Mouse (Mus musculus) liver, embryonic 14.5 days (tissue): ENCODE data around the gene Pea15a. TPM values are rescaled to one million over a fixed set of nuclear protein-coding genes. Genes with fewer than 3 reads are reported as not detected.

ENCODE experiments used
- ATAC-seq: fragments of 200-750 bp; cut with Nextera tagmentation; 2 replicates; pipeline ENCODE4 v1.8.0; 2017; ENCODE audit warnings: moderate number of reproducible peaks, mild to moderate bottlenecking, moderate library complexity; ENCODE audit not compliant: insufficient read depth
- DNase-seq, 3 experiments: peaks; one replicate each; pipeline ENCODE4 v3.0.0-alpha.2; 2012 to 2013; ENCODE audit warnings: low read depth in 3 of 3, low spot score in 3 of 3
- H3K27ac ChIP-seq: fragments of 300-500 bp; sonication (generic); 2 replicates; pipeline ENCODE4 v1.5.1; 2014; ENCODE audit warnings: moderate library complexity, mild to moderate bottlenecking, control low read depth, inconsistent platforms
- H3K27me3 ChIP-seq: fragments of 300-500 bp; sonication (generic); 2 replicates; pipeline ENCODE4 v1.6.1; 2014; ENCODE audit warnings: mild to moderate bottlenecking, low read length, moderate library complexity; ENCODE audit not compliant: control insufficient read depth, insufficient read depth
- H3K36me3 ChIP-seq: fragments of 300-500 bp; sonication (generic); replicated peaks from 2 replicates; pipeline ENCODE4 v1.6.1; 2014; ENCODE audit warnings: low read depth; ENCODE audit not compliant: control insufficient read depth, insufficient read depth
- H3K4me1 ChIP-seq, 2 experiments: fragments of 200-500 bp in 1 of 2; fragments of 300-500 bp in 1 of 2; sonication (generic) in 1 of 2; replicated peaks; 2 replicates each; pipeline ENCODE4 v1.6.1; 2012 to 2014; ENCODE audit warnings: antibody characterized with exemption in 1 of 2, inconsistent platforms in 1 of 2, low read length in 1 of 2; ENCODE audit not compliant: control insufficient read depth in 2 of 2, insufficient read depth in 2 of 2
- H3K4me2 ChIP-seq: fragments of 300-500 bp; sonication (generic); 2 replicates; pipeline ENCODE4 v1.6.1; 2014; ENCODE audit warnings: low read depth, mild to moderate bottlenecking, control low read depth, moderate library complexity
- H3K4me3 ChIP-seq, 2 experiments: fragments of 200-500 bp in 1 of 2; fragments of 300-500 bp in 1 of 2; sonication (generic) in 1 of 2; 2 replicates each; pipeline ENCODE4 v1.5.1; 2012 to 2014; ENCODE audit warnings: low read depth in 2 of 2, low read length in 2 of 2, mild to moderate bottlenecking in 2 of 2, control low read depth in 1 of 2, inconsistent platforms in 1 of 2, moderate library complexity in 1 of 2; ENCODE audit not compliant: insufficient read depth in 1 of 2
- H3K9ac ChIP-seq: fragments of 300-500 bp; sonication (generic); replicated peaks from 2 replicates; pipeline ENCODE4 v1.6.1; 2014; ENCODE audit warnings: mild to moderate bottlenecking, control low read depth, moderate library complexity
- H3K9me3 ChIP-seq: fragments of 300-500 bp; sonication (generic); 2 replicates; pipeline ENCODE4 v1.6.1; 2016; ENCODE audit warnings: low read length, mixed read lengths; ENCODE audit not compliant: control insufficient read depth
- CTCF ChIP-seq: IDR thresholded peaks from 2 replicates; pipeline ENCODE4 v1.5.1; 2016; ENCODE audit warnings: antibody characterized with exemption, low read depth, control low read depth
- EP300 ChIP-seq: IDR thresholded peaks from 2 replicates; pipeline ENCODE4 v1.6.1; 2016; ENCODE audit warnings: antibody characterized with exemption, low read depth
- WGBS: fragments of 180-500 bp; shearing (Covaris S2); extraction: QIAGEN DNeasy Blood & Tissue Kit; methylation state at CpG from one replicate; pipeline ENCODE4 v1.1.7; 2014; ENCODE audit not compliant: insufficient replicate concordance; 5-methylcytosine and 5-hydroxymethylcytosine counted together
- polyA plus RNA-seq, 2 experiments: library from polyadenylated mRNA; depleted of rRNA in 1 of 2; stranded (reverse) in 1 of 2; unstranded in 1 of 2; fragments of >200 nt; fragmentation: Nextera tagmentation in 1 of 2; extraction: Ambion mirVana in 1 of 2; gene quantifications; 2 replicates each; pipeline versions ENCODE4 v1.2.1 to v1.2.3; 2012 to 2014

The Pea15a gene
- polyA plus RNA-seq, 2 experiments, result 11.1 to 14.4 TPM

DNA sequence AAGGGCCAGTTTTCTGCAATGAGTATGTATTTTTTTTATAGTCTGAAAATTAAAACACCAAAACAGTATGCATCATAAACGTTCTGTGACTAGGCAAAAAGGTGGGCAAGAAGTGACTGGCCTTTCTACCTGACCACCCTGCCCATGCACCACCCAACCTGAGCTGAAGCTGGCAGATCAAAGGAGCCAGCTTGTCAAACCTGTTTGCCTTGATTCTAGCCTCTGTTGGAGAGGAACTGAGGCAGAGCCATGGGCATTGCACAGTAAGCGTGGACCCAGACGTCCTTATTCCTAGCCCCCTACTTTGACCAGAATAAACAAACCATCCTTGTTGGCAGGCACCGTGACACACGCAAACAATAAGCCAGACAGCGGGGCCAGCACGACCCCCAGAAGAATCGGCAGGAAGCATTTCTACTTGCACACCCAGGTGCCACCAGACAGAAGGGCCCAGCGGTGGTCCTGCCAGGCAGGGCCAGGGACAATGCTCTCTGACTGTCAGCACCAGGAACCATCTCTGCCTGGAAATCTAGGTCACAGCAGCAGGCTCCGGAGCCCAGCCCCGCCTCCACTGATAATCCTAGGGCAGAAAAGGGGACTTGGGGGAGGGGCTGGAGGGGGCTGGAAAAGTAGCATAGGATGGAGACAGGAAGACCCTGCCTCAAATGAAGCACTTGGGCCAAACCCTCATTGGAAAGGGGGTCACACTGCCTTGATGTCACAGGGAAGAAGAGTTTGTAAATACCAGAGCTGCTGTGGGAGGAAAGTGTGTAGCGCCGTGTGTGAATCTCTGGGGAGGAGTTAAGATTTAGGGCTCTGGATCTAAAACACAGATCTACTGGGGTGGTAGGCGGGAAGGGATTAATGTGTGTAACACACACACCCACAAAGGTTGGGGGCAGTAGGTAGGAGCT, 4.4 kb downstream of the Pea15a start:
- TF ChIP-seq CTCF, result no peak
- no peak for TF ChIP-seq EP300
- H3K27me3 ChIP-seq, result no peaks in the 10 kb centered on the region
- no peak overlapping the region for H3K27ac ChIP-seq
- no peak for DNase-seq
- H3K36me3 ChIP-seq, result peaks cover 19% of the 10 kb centered on the region
- H3K4me2 ChIP-seq, result no peak overlapping the region
- 67% methylated on average over 14 of the region's 14 CpGs for WGBS
- no peak for ATAC-seq
- no peak overlapping the region for H3K9ac ChIP-seq
- peaks cover 2 to 14% of the 10 kb centered on the region in 2 experiments; a peak in 2 of 4 replicates for H3K4me1 ChIP-seq
- H3K9me3 ChIP-seq, result no peaks in the 10 kb centered on the region
- H3K4me3 ChIP-seq, result no peak overlapping the region

DNA sequence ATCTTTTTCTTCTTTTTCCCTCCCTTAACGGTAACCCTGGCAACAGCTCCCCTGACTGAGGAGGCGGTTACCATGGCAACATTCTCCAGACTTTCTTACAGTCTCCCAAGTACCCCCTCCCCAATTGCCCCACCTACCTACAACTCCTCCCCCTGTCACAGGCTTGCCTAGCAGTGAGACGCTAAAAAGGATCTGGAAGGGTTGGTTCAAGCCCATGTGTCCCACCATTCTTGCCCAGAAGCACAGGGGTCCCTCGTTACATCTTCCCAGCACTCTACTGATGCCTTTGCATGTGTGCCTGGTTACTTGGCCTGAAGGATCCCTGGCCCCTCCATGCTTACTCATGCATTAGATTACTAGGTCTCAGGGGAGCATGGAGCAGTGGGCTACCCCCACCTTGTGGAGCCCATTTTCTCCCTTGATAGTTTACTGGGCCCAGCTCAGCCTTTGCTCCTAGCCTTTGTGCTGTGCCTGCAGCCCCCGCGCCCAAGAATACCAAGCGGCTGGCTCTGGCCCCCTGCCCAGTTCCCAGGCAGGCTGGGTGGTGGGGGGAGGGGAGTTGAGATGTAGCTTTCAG, 5.6 kb downstream of the Pea15a start:
- WGBS, result 76% methylated on average over 7 of the region's 7 CpGs
- no peak for TF ChIP-seq EP300
- TF ChIP-seq CTCF, result no peak
- H3K4me2 ChIP-seq, result no peak overlapping the region
- no peaks in the 10 kb centered on the region for H3K27me3 ChIP-seq
- no peaks in the 10 kb centered on the region for H3K9me3 ChIP-seq
- no peak overlapping the region for H3K9ac ChIP-seq
- ATAC-seq (no peak), DNase-seq (no peak)
- H3K36me3 ChIP-seq, result peaks cover 31% of the 10 kb centered on the region
- H3K4me1 ChIP-seq, result peaks cover 2 to 9% of the 10 kb centered on the region in 2 experiments; a peak in 2 of 4 replicates
- no peak overlapping the region for H3K27ac ChIP-seq
- H3K4me3 ChIP-seq, result no peak overlapping the region

DNA sequence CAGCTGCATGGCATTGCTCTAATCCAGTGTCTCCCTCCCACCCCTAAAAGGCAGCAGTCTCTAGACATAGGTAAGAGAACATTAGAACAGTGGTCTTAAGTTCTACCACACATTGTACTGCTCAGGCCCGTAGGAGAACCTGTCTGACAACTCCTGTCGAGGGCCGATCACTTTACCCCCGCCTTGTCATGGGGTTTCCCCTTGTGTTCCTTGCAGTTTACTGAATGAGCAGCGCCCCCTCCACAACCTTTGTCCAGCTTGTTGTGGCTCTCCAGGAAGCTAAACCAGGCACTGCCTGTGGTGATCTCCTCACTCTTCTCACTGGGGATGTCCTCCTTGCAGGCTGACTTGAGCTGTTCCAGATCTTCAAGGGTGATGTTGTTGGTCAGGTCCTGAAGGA, 6.4 kb downstream of the Pea15a start:
- 87% methylated on average over 5 of the region's 5 CpGs for WGBS
- ATAC-seq (no peak), DNase-seq (no peak)
- no peak overlapping the region for H3K4me2 ChIP-seq
- H3K27me3 ChIP-seq, result no peaks in the 10 kb centered on the region
- peaks cover 0 to 4% of the 10 kb centered on the region in 2 experiments; a peak in 2 of 4 replicates for H3K4me1 ChIP-seq
- peaks cover 38% of the 10 kb centered on the region for H3K36me3 ChIP-seq
- no peak overlapping the region for H3K9ac ChIP-seq
- no peaks in the 10 kb centered on the region for H3K9me3 ChIP-seq
- TF ChIP-seq CTCF (no peak), EP300 (no peak)
- no peak overlapping the region for H3K27ac ChIP-seq
- H3K4me3 ChIP-seq, result no peak overlapping the region

GRCm38 (mm10) chr1:172198996-172199395, 7.6 kb downstream of the Pea15a start:
- TF ChIP-seq EP300 (no peak), CTCF (no peak)
- H3K4me1 ChIP-seq, result peaks cover 0 to 4% of the 10 kb centered on the region in 2 experiments; a peak in 2 of 4 replicates
- H3K9me3 ChIP-seq, result no peaks in the 10 kb centered on the region
- H3K4me3 ChIP-seq, result no peak overlapping the region
- no peak for DNase-seq
- no peak for ATAC-seq
- H3K27ac ChIP-seq, result no peak overlapping the region
- H3K4me2 ChIP-seq, result no peak overlapping the region
- no peaks in the 10 kb centered on the region for H3K27me3 ChIP-seq
- WGBS, result 85% methylated on average over 4 of the region's 4 CpGs
- peaks cover 49% of the 10 kb centered on the region for H3K36me3 ChIP-seq
- no peak overlapping the region for H3K9ac ChIP-seq

DNA sequence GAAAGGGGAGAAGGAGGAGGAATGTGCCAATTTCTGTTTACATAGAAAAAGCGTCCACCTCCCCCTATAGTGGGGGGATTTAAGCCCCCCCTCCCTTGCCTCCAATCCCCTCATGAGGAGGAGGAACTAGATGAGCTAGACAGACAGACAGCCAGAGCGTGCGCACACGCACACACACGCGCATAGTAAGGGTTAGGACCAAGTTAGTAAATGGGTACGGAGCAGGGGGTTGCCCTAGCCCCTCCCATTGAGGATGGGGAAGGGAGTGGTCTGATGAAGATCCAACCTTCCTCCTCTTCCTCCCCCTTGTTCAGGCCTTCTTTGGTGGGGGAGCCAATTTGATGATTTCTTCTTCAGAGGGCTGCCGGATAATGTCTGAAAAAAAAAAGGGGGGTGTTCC, 8.3 kb downstream of the Pea15a start:
- Histone ChIP-seq H3K4me3 (no peak overlapping the region), H3K36me3 (peaks cover 55% of the 10 kb centered on the region), H3K27ac (no peak overlapping the region), H3K9ac (no peak overlapping the region), H3K4me1 (peaks cover 0 to 4% of the 10 kb centered on the region in 2 experiments; a peak in 2 of 4 replicates), H3K4me2 (no peak overlapping the region), H3K9me3 (no peaks in the 10 kb centered on the region), H3K27me3 (no peaks in the 10 kb centered on the region)
- no peak for ATAC-seq
- DNase-seq, result no peak
- TF ChIP-seq CTCF, result no peak
- no peak for TF ChIP-seq EP300
- 89% methylated on average over 8 of the region's 8 CpGs for WGBS
